Mouse (Mus musculus) testis, adult 2 months (tissue): ENCODE results near the gene Mip.

ENCODE experiments used
- CTCF ChIP-seq: fragments of 200-500 bp; IDR thresholded peaks from 2 replicates; pipeline ENCODE4 v1.5.1; 2012; ENCODE audit warnings: low read depth, mild to moderate bottlenecking, inconsistent platforms, low read length, moderate library complexity; ENCODE audit not compliant: control insufficient read depth, insufficient read depth, insufficient replicate concordance
- POLR2A ChIP-seq: fragments of 200-500 bp; IDR thresholded peaks from 2 replicates; pipeline ENCODE4 v1.6.1; 2012; ENCODE audit warnings: low read depth, mild to moderate bottlenecking, inconsistent platforms, low read length, moderate library complexity; ENCODE audit not compliant: control insufficient read depth

GRCm38 (mm10) chr10:128218387-128219117 is 7.1 kb upstream of the Mip start:
- TF ChIP-seq CTCF (no peak), POLR2A (no peak)
